Mouse (Mus musculus): ENCODE results near the gene Naa40. TPM values are rescaled to one million over a fixed set of nuclear protein-coding genes. Genes with fewer than 3 reads are reported as not detected.

Gene Naa40
- total and polyA plus RNA-seq, 3 experiments: 14.9 to 23.8 (median 16.4) TPM

GRCm38 (mm10) chr19:7180756-7181405 is 60.1 kb downstream of the Naa40 start:
- WGBS: 73% methylated on average over 8 of the region's 8 CpGs
- DNase-seq: peak in 1 of 2 experiments; percentile 49
- Histone ChIP-seq H3K4me3 (no peak overlapping the region), H3K27me3 (ENCODE audit: control insufficient read depth, insufficient read depth, low read length) (no peaks in the 10 kb centered on the region), H3K4me1 (ENCODE audit: control insufficient read depth, insufficient read depth, low read length) (peaks cover 5% of the 10 kb centered on the region), H3K27ac (no peak overlapping the region), H3K79me2 (replicated peaks; ENCODE audit: control insufficient read depth, insufficient read depth, low read length) (no peaks in the 10 kb centered on the region), H3K36me3 (ENCODE audit: control insufficient read depth, insufficient read depth, low read length) (no peaks in the 10 kb centered on the region), H3K9ac (ENCODE audit: low read depth, low read length) (no peak overlapping the region)
- TF ChIP-seq CTCF (IDR thresholded peaks at IDR 0.05) (no peak), EP300 (IDR thresholded peaks at IDR 0.05; ENCODE audit: insufficient read depth, low read depth, low read length) (no peak), POLR2A (IDR thresholded peaks at IDR 0.05; ENCODE audit: insufficient read depth, low read depth, low read length) (no peak)
- intact Hi-C loops (cut with DNase I): no loop called here

GRCm38 (mm10) chr19:7178841-7179452 is 62.0 kb downstream of the Naa40 start:
- no peaks in the 10 kb centered on the region for H3K79me2 ChIP-seq (replicated peaks; ENCODE audit: control insufficient read depth, insufficient read depth, low read length)

GRCm38 (mm10) chr19:7177804-7178511 is 63.0 kb downstream of the Naa40 start:
- Histone ChIP-seq H3K36me3 (ENCODE audit: control insufficient read depth, insufficient read depth, low read length) (no peaks in the 10 kb centered on the region), H3K79me2 (replicated peaks; ENCODE audit: control insufficient read depth, insufficient read depth, low read length) (no peaks in the 10 kb centered on the region), H3K27me3 (ENCODE audit: control insufficient read depth, insufficient read depth, low read length) (no peaks in the 10 kb centered on the region), H3K9ac (ENCODE audit: low read depth, low read length) (no peak overlapping the region), H3K4me3 (no peak overlapping the region), H3K27ac (no peak overlapping the region), H3K4me1 (ENCODE audit: control insufficient read depth, insufficient read depth, low read length) (peaks cover 5% of the 10 kb centered on the region)
- intact Hi-C loops (cut with DNase I): no loop called here
- TF ChIP-seq POLR2A (IDR thresholded peaks at IDR 0.05; ENCODE audit: insufficient read depth, low read depth, low read length) (no peak), EP300 (IDR thresholded peaks at IDR 0.05; ENCODE audit: insufficient read depth, low read depth, low read length) (no peak), CTCF (IDR thresholded peaks at IDR 0.05) (no peak)
- 76% methylated on average over 13 of the region's 13 CpGs for WGBS
- DNase-seq: no peak

More at GRCm38 (mm10) chr19:7178841-7179452, 62.0 kb downstream of the Naa40 start:
- no peak overlapping the region for H3K27ac ChIP-seq
- no peak overlapping the region for H3K4me3 ChIP-seq
- intact Hi-C loops (cut with DNase I): no loop called here
- H3K36me3 ChIP-seq (ENCODE audit: control insufficient read depth, insufficient read depth, low read length): no peaks in the 10 kb centered on the region
- peaks cover 5% of the 10 kb centered on the region for H3K4me1 ChIP-seq (ENCODE audit: control insufficient read depth, insufficient read depth, low read length)
- no peak for DNase-seq
- no peak for TF ChIP-seq EP300 (IDR thresholded peaks at IDR 0.05; ENCODE audit: insufficient read depth, low read depth, low read length)
- TF ChIP-seq CTCF (IDR thresholded peaks at IDR 0.05): no peak
- no peak for TF ChIP-seq POLR2A (IDR thresholded peaks at IDR 0.05; ENCODE audit: insufficient read depth, low read depth, low read length)
- no peak overlapping the region for H3K9ac ChIP-seq (ENCODE audit: low read depth, low read length)
- WGBS: 31% methylated on average over 3 of the region's 3 CpGs
- no peaks in the 10 kb centered on the region for H3K27me3 ChIP-seq (ENCODE audit: control insufficient read depth, insufficient read depth, low read length)

- no peaks in the 10 kb centered on the region for H3K36me3 ChIP-seq (ENCODE audit: control insufficient read depth, insufficient read depth, low read length)
- no peak overlapping the region for H3K9ac ChIP-seq (ENCODE audit: low read depth, low read length)
- no peaks in the 10 kb centered on the region for H3K79me2 ChIP-seq (replicated peaks; ENCODE audit: control insufficient read depth, insufficient read depth, low read length)
- no peak for TF ChIP-seq POLR2A (IDR thresholded peaks at IDR 0.05; ENCODE audit: insufficient read depth, low read depth, low read length)
- TF ChIP-seq CTCF (IDR thresholded peaks at IDR 0.05): no peak
- TF ChIP-seq EP300 (IDR thresholded peaks at IDR 0.05; ENCODE audit: insufficient read depth, low read depth, low read length): no peak
- H3K27me3 ChIP-seq (ENCODE audit: control insufficient read depth, insufficient read depth, low read length): no peaks in the 10 kb centered on the region
- 37% methylated on average over 11 of the region's 11 CpGs for WGBS
- no peak overlapping the region for H3K4me3 ChIP-seq
- no peak for DNase-seq
- H3K4me1 ChIP-seq (ENCODE audit: control insufficient read depth, insufficient read depth, low read length): peaks cover 2% of the 10 kb centered on the region
- no peak overlapping the region for H3K27ac ChIP-seq
- intact Hi-C loops (cut with DNase I): no loop called here
Measured at GRCm38 (mm10) chr19:7176041-7176696, 64.8 kb downstream of the Naa40 start.

Other genes starting within 250 kb of the Naa40 start
- gene Dnajc4, start 248.6 kb downstream of the Naa40 start, total RNA-seq (2021): 10 to 100 TPM; 45.6 to 57.4 TPM
- 57.6 and 68.4 TPM in 2 replicates for gene Dnajc4, start 248.6 kb downstream of the Naa40 start, polyA plus RNA-seq (2012; rRNA removed)
- 10 to 100 TPM; 25.5 to 33.6 TPM for gene Nudt22, start 245.1 kb downstream of the Naa40 start, total RNA-seq (2021)
- 44.5 and 47.4 TPM in 2 replicates for gene Nudt22, start 245.1 kb downstream of the Naa40 start, polyA plus RNA-seq (2012; rRNA removed)
- gene Trpt1, start 245.1 kb downstream of the Naa40 start, total RNA-seq (2021): 10 to 100 TPM; 20.7 to 26.3 TPM
- 26.4 and 30.7 TPM in 2 replicates for gene Trpt1, start 245.1 kb downstream of the Naa40 start, polyA plus RNA-seq (2012; rRNA removed)
- 1 to 10 TPM; 5.2 to 9.0 TPM for gene Fermt3, start 221.7 kb downstream of the Naa40 start, total RNA-seq (2021)
- 4.7 and 7.8 TPM in 2 replicates for gene Fermt3, start 221.7 kb downstream of the Naa40 start, polyA plus RNA-seq (2012; rRNA removed)
- 100 to 1,000 TPM; 117 to 121 TPM for gene Stip1, start 201.2 kb downstream of the Naa40 start, total RNA-seq (2021)
- gene Stip1, start 201.2 kb downstream of the Naa40 start, polyA plus RNA-seq (2012; rRNA removed): 49.9 and 80.2 TPM in 2 replicates
- gene Macrod1, start 184.4 kb downstream of the Naa40 start, total RNA-seq (2021): 100 to 1,000 TPM; 262 to 309 TPM
- gene Macrod1, start 184.4 kb downstream of the Naa40 start, polyA plus RNA-seq (2012; rRNA removed): 260 and 278 TPM in 2 replicates
- 1 to 10 TPM; 1.1 to 1.2 TPM for gene Flrt1, start 135.5 kb downstream of the Naa40 start, total RNA-seq (2021)
- gene Flrt1, start 135.5 kb downstream of the Naa40 start, polyA plus RNA-seq (2012; rRNA removed): 0.84 and 0.94 TPM in 2 replicates
- gene Otub1, start 34.9 kb downstream of the Naa40 start, total RNA-seq (2021): 10 to 100 TPM; 62.1 to 70.9 TPM
- gene Otub1, start 34.9 kb downstream of the Naa40 start, polyA plus RNA-seq (2012; rRNA removed): 73.3 and 84.2 TPM in 2 replicates
- gene Cox8a, start 23.6 kb downstream of the Naa40 start, total RNA-seq (2021): 100 to 1,000 TPM; 384 to 424 TPM
- gene Cox8a, start 23.6 kb downstream of the Naa40 start, polyA plus RNA-seq (2012; rRNA removed): 589 and 775 TPM in 2 replicates
- 1 to 10 TPM; 5.7 to 7.6 TPM for gene Rcor2, start 26.1 kb upstream of the Naa40 start, total RNA-seq (2021)
- gene Rcor2, start 26.1 kb upstream of the Naa40 start, polyA plus RNA-seq (2012; rRNA removed): 11.6 and 12.7 TPM in 2 replicates
- 10 to 100 TPM; 46.2 to 53.8 TPM for gene Mark2, start 100.7 kb upstream of the Naa40 start, total RNA-seq (2021)
- gene Mark2, start 100.7 kb upstream of the Naa40 start, polyA plus RNA-seq (2012; rRNA removed): 53.1 and 56.7 TPM in 2 replicates
- gene Spindoc, start 141.8 kb upstream of the Naa40 start, total RNA-seq (2021): 10 to 100 TPM; 11.6 to 14.0 TPM
- 12.4 and 13.4 TPM in 2 replicates for gene Spindoc, start 141.8 kb upstream of the Naa40 start, polyA plus RNA-seq (2012; rRNA removed)
- 10 to 100 TPM; 13.1 to 13.4 TPM for gene 2700081O15Rik, start 176.4 kb upstream of the Naa40 start, total RNA-seq (2021)
- gene 2700081O15Rik, start 176.4 kb upstream of the Naa40 start, polyA plus RNA-seq (2012; rRNA removed): 16.4 and 25.7 TPM in 2 replicates
- gene Rtn3, start 242.1 kb upstream of the Naa40 start, total RNA-seq (2021): 10 to 100 TPM; 71.8 to 75.4 TPM
- gene Rtn3, start 242.1 kb upstream of the Naa40 start, polyA plus RNA-seq (2012; rRNA removed): 58.2 and 89.4 TPM in 2 replicates

Measured in heart, adult 2 months (tissue).